In the genomic region with DNA sequence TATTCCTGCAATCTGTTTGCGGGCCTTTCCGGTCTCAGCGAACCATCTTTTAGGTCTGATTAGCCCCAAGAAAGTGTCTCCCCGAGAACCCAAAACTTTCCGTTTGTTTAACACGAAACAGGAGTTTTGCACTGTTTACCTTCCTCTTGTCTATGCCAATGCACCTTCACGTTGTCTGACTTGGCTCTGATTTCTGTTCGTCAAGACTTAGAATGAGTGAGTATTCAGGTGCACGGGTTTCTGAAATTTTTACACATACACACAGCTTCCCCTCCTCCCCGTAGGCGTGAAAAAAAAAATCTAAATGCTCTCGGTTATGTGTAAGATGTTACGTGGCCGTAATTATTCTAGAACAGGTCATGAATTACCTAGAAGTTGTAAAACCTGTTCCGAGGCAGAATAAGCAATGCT, we compare ENCODE assay signal across 8 mouse cellular contexts. TPM values are rescaled to one million over a fixed set of nuclear protein-coding genes. Genes with fewer than 3 reads are reported as not detected.
A peak's percentile ranks its signal among the peaks of the same experiment; 100 is the strongest.
DNase-seq lines count a peak whose midpoint lies in the region; ATAC-seq and TF ChIP-seq lines count a peak whose summit lies in the region.

No protein-coding gene starts in this region.

- peak overlapping the region; percentile 92 for H3K4me3 ChIP-seq in limb, embryonic 14.5 days (replicated peaks; ENCODE audit: low read length)

- peaks cover 14% of the 10 kb centered on the region; the same call in 1 of the 2 replicates for H3K36me3 ChIP-seq in limb, embryonic 14.5 days (ENCODE audit: control insufficient read depth, insufficient read depth, low read length)

- H3K9ac ChIP-seq in limb, embryonic 14.5 days (ENCODE audit: low read depth, low read length, severe bottlenecking): peak overlapping the region; percentile 99

- peak; percentile 11; the same call in 1 of the 2 replicates for ATAC-seq in erythroid progenitor cell, adult 5-6 weeks (replicated peaks; ENCODE audit: low FRiP score, poor library complexity, severe bottlenecking)
- ATAC-seq in limb, embryonic 14.5 days (ENCODE audit: low FRiP score, low read depth): no peak

- under 1% methylated on average over 15 of the region's 15 CpGs for WGBS in limb, embryonic 14.5 days

- no peaks in the 10 kb centered on the region for H3K27me3 ChIP-seq in limb, embryonic 14.5 days (ENCODE audit: control insufficient read depth, insufficient read depth, low read length)

- H3K4me1 ChIP-seq in limb, embryonic 14.5 days (ENCODE audit: control insufficient read depth, insufficient read depth, low read length): peaks cover 12% of the 10 kb centered on the region

- no peak for TF ChIP-seq POLR2A in limb, embryonic 14.5 days (IDR thresholded peaks at IDR 0.05; ENCODE audit: borderline replicate concordance, extremely low read depth, insufficient read depth, insufficient read length)

- peak; percentile 51 for DNase-seq in embryo, embryonic 10.5 days (ENCODE audit: low spot score)
- DNase-seq in embryo, embryonic 9.5 days (ENCODE audit: extremely low spot score): no peak
- DNase-seq in CD4-positive helper T cell, adult 2 months (ENCODE audit: low read depth, low spot score): peak; percentile 60
- peak; percentile 10 for DNase-seq in limb, embryonic 14.5 days (ENCODE audit: low spot score)
- DNase-seq in natural killer cell, adult 2 months (ENCODE audit: low spot score in 2 of 2): peak; percentile 27 to 34
- DNase-seq in adrenal gland, adult 8-10 months: no peak
- no peak for DNase-seq in spleen, postnatal 10 days (ENCODE audit: low spot score in 2 of 2)

- peak overlapping the region; percentile 96 for H3K27ac ChIP-seq in limb, embryonic 14.5 days (replicated peaks; ENCODE audit: low read depth, low read length)

- peak overlapping the region; percentile 60 for H3K4me2 ChIP-seq in limb, embryonic 14.5 days (replicated peaks; ENCODE audit: low read depth, low read length, severe bottlenecking)

- H3K9me3 ChIP-seq in limb, embryonic 14.5 days (ENCODE audit: control insufficient read depth, low read length): no peaks in the 10 kb centered on the region

RNA-seq across cellular contexts. Expression of a gene that starts 0.9 kb away (rescaled TPM):
- total RNA-seq in erythroid progenitor cell, adult 5-6 weeks (2015; ENCODE audit: low replicate concordance): 2.5 and 5.9 TPM in 2 replicates
- 2.6 and 3.1 TPM in 2 replicates for total RNA-seq in erythroid progenitor cell, adult 5-6 weeks (2017; ENCODE audit: low replicate concordance)
- polyA plus RNA-seq in limb, embryonic 14.5 days (2012; rRNA removed): 4.5 and 5.9 TPM in 2 replicates
- 10.6 and 12.0 TPM in 2 replicates for polyA plus RNA-seq in limb, embryonic 14.5 days (2014; fragmentation: Nextera tagmentation; extraction: Ambion mirVana)
- total RNA-seq in adrenal gland, adult 8-10 months (2022): 10 to 100 TPM in 3 of 4 experiments, 1 to 10 TPM in 1; 7.1 to 21.0 (median 12.9) TPM

RNA-seq across cellular contexts. Expression of a gene that starts 6.6 kb away (rescaled TPM):
- total RNA-seq in erythroid progenitor cell, adult 5-6 weeks (2015; ENCODE audit: low replicate concordance): 5.0 and 6.3 TPM in 2 replicates
- 3.0 and 3.3 TPM in 2 replicates for total RNA-seq in erythroid progenitor cell, adult 5-6 weeks (2017; ENCODE audit: low replicate concordance)
- polyA plus RNA-seq in limb, embryonic 14.5 days (2012; rRNA removed): 41.0 TPM in 2 replicates
- polyA plus RNA-seq in limb, embryonic 14.5 days (2014; fragmentation: Nextera tagmentation; extraction: Ambion mirVana): 38.5 and 41.0 TPM in 2 replicates
- total RNA-seq in adrenal gland, adult 8-10 months (2022): 10 to 100 TPM; 23.2 to 32.9 (median 28.0) TPM

Comparison
In these comparisons a context has a peak if more than half of its experiments do, and no peak if none do; other contexts are left out.
1. DNase-seq: peak in embryo, embryonic 10.5 days (single experiment), CD4-positive helper T cell, adult 2 months (single experiment), limb, embryonic 14.5 days (single experiment) and natural killer cell, adult 2 months (2 of 2); none in embryo, embryonic 9.5 days (single experiment), adrenal gland, adult 8-10 months (single experiment) and spleen, postnatal 10 days (0 of 2).